Mouse (Mus musculus) gastrocnemius, postnatal 10 days (tissue): ENCODE measurements at regions not wholly inside any gene's neighbourhood (a gene's known extent, or its start where the extent isn't known, plus 50 kb on each side); places are given as distances from the start of the nearest gene placed in this dataset.

ENCODE experiments used
- DNase-seq: peaks from one replicate; pipeline ENCODE4 v3.0.0; 2021; ENCODE audit warnings: mixed read lengths

GRCm38 (mm10) chr10:29921658-29922057 is 278.7 kb downstream of the Cenpw start:
- no peak for DNase-seq

- no peak for DNase-seq
Measured at GRCm38 (mm10) chr10:29897780-29898363, 302.5 kb downstream of the Cenpw start.

GRCm38 (mm10) chr10:29864566-29864965 is 328.9 kb upstream of the Rspo3 start:
- DNase-seq: no peak

- DNase-seq: no peak
Measured at GRCm38 (mm10) chr10:29855749-29856313, 320.2 kb upstream of the Rspo3 start.

GRCm38 (mm10) chr10:29852516-29852915 is 316.8 kb upstream of the Rspo3 start:
- no peak for DNase-seq

GRCm38 (mm10) chr10:29824939-29825658 is 289.4 kb upstream of the Rspo3 start:
- DNase-seq: no peak

- DNase-seq: no peak
Measured at GRCm38 (mm10) chr10:29824413-29824812, 288.7 kb upstream of the Rspo3 start.

GRCm38 (mm10) chr10:29823177-29823576 is 287.5 kb upstream of the Rspo3 start:
- DNase-seq: no peak

- DNase-seq: peak; percentile 32
Measured at GRCm38 (mm10) chr10:29803915-29804545, 268.4 kb upstream of the Rspo3 start.

- DNase-seq: no peak
Measured at GRCm38 (mm10) chr10:29802637-29803036, 267.0 kb upstream of the Rspo3 start.

- DNase-seq: no peak
Measured at GRCm38 (mm10) chr10:29794663-29795062, 259.0 kb upstream of the Rspo3 start.

GRCm38 (mm10) chr10:29786220-29786810 is 250.6 kb upstream of the Rspo3 start:
- DNase-seq: no peak

GRCm38 (mm10) chr10:29736677-29737076 is 201.0 kb upstream of the Rspo3 start:
- no peak for DNase-seq

GRCm38 (mm10) chr10:29725319-29725718 is 189.7 kb upstream of the Rspo3 start:
- no peak for DNase-seq

GRCm38 (mm10) chr10:29710967-29711366 is 175.3 kb upstream of the Rspo3 start:
- DNase-seq: no peak

- no peak for DNase-seq
Measured at GRCm38 (mm10) chr10:29708653-29709052, 173.0 kb upstream of the Rspo3 start.

GRCm38 (mm10) chr10:29693009-29693935 is 157.6 kb upstream of the Rspo3 start:
- no peak for DNase-seq

- no peak for DNase-seq
Measured at GRCm38 (mm10) chr10:29689529-29689928, 153.9 kb upstream of the Rspo3 start.

GRCm38 (mm10) chr10:29686982-29687381 is 151.3 kb upstream of the Rspo3 start:
- DNase-seq: no peak

- no peak for DNase-seq
Measured at GRCm38 (mm10) chr10:29674377-29674776, 138.7 kb upstream of the Rspo3 start.

- DNase-seq: no peak
Measured at GRCm38 (mm10) chr10:29661752-29662151, 126.1 kb upstream of the Rspo3 start.

- DNase-seq: no peak
Measured at GRCm38 (mm10) chr10:29640249-29640648, 104.6 kb upstream of the Rspo3 start.
